In genomic region chr10:18235402-18235747, GRCm38 (mm10) we compare ENCODE assay signal across 8 mouse cellular contexts. TPM values are rescaled to one million over a fixed set of nuclear protein-coding genes. Genes with fewer than 3 reads are reported as not detected.
DNase-seq lines count a peak whose midpoint lies in the region; ATAC-seq and TF ChIP-seq lines count a peak whose summit lies in the region.

No protein-coding gene starts in this region.

- H3K36me3 ChIP-seq in heart, adult 2 months (ENCODE audit: control insufficient read depth, insufficient read depth, low read length) = no peaks in the 10 kb centered on the region
- no peaks in the 10 kb centered on the region for H3K36me3 ChIP-seq in CH12.LX (replicated peaks in 1 of 2; ENCODE audit: control insufficient read depth in 1 of 2, insufficient read depth in 1 of 2, low read length in 1 of 2)
- no peaks in the 10 kb centered on the region for H3K36me3 ChIP-seq in forebrain, embryonic 15.5 days
- H3K36me3 ChIP-seq in liver, embryonic 15.5 days (replicated peaks) = no peaks in the 10 kb centered on the region

- TF ChIP-seq RAD21 in CH12.LX (IDR thresholded peaks at IDR 0.05; ENCODE audit: low read depth, low read length) = no peak

- H3K79me2 ChIP-seq in heart, adult 2 months (replicated peaks; ENCODE audit: control insufficient read depth, insufficient read depth, low read length) = no peaks in the 10 kb centered on the region
- no peaks in the 10 kb centered on the region for H3K79me2 ChIP-seq in CH12.LX (replicated peaks; ENCODE audit: control insufficient read depth, extremely low read depth, insufficient read depth, poor library complexity, severe bottlenecking)

- H3K27ac ChIP-seq in heart, adult 2 months = peak overlapping the region; percentile 90
- no peak overlapping the region for H3K27ac ChIP-seq in CH12.LX (ENCODE audit: insufficient read depth, low read depth)
- peak overlapping the region; percentile 87 for H3K27ac ChIP-seq in forebrain, embryonic 15.5 days (replicated peaks)
- peak overlapping the region; percentile 65; the same call in 1 of the 2 replicates for H3K27ac ChIP-seq in liver, embryonic 15.5 days (replicated peaks)

- peak; percentile 76 for ATAC-seq in forebrain, embryonic 15.5 days (replicated peaks)
- no peak for ATAC-seq in liver, embryonic 15.5 days (ENCODE audit: insufficient read depth)
- no peak for ATAC-seq in megakaryocyte progenitor cell, adult 5-6 weeks (replicated peaks; ENCODE audit: poor library complexity)

- intact Hi-C loops in heart, adult 2 months (cut with DNase I) = loop anchor here (5.0 kb wide), 2 partner anchors 82 to 157 kb away; partner anchors contain the start of gene Nhsl1
- intact Hi-C loops in left cerebral cortex, postnatal 25 days (cut with DNase I) = loop anchor here (5.0 kb wide), 1 partner anchor 292 kb away; no protein-coding TSS in a partner anchor

- H3K9ac ChIP-seq in heart, adult 2 months (ENCODE audit: low read depth, low read length) = no peak overlapping the region
- H3K9ac ChIP-seq in CH12.LX (ENCODE audit: insufficient read depth, low read depth) = peak overlapping the region; percentile 44; the same call in 1 of the 2 replicates
- peak overlapping the region; percentile 65 for H3K9ac ChIP-seq in forebrain, embryonic 15.5 days (replicated peaks)
- no peak overlapping the region for H3K9ac ChIP-seq in liver, embryonic 15.5 days

- in situ Hi-C loops in CH12.LX (cut with MboI; ENCODE audit: low pct_ligation_motif_present, low pct_unique_long_range_greater_than_20kb, low sequenced_read_pairs) = no loop called here

- TF ChIP-seq CTCF in heart, adult 2 months (IDR thresholded peaks at IDR 0.05) = no peak
- TF ChIP-seq CTCF in CH12.LX (conservative IDR thresholded peaks at IDR 0.05 in 1 of 2, IDR thresholded peaks at IDR 0.05 in 1 of 2; ENCODE audit: low read depth in 2 of 2, low read length in 2 of 2) = no peak

- no peak for DNase-seq in heart, adult 2 months
- DNase-seq in heart, postnatal 4 days = no peak
- no peak for DNase-seq in CH12.LX (ENCODE audit: extremely low read depth)
- DNase-seq in left cerebral cortex, postnatal 25 days (ENCODE audit: low spot score in 2 of 2) = no peak
- no peak for DNase-seq in urinary bladder, postnatal 36 days (ENCODE audit: low spot score in 2 of 2)

- dilution Hi-C loops in CH12.LX (cut with MboI; ENCODE audit: extremely low pct_ligation_motif_present, extremely low pct_unique_long_range_greater_than_20kb, low sequenced_read_pairs) = no loop called here

- 0 out of 2 replicates have a peak, but pooled peaks have one; percentile 35 for TF ChIP-seq POLR2A in heart, adult 2 months (IDR thresholded peaks at IDR 0.05; ENCODE audit: insufficient read depth, low read depth, low read length)
- no peak for TF ChIP-seq POLR2A in CH12.LX (IDR thresholded peaks at IDR 0.05; ENCODE audit: low read depth, low read length)

- peak overlapping the region; percentile 92 for H3K4me3 ChIP-seq in heart, adult 2 months
- peak overlapping the region; percentile 83 to 85 (median 85) for H3K4me3 ChIP-seq in CH12.LX (replicated peaks in 1 of 3; ENCODE audit: low read depth in 2 of 3, low read length in 2 of 3, poor library complexity in 1 of 3)
- H3K4me3 ChIP-seq in forebrain, embryonic 15.5 days = peak overlapping the region; percentile 78
- peak overlapping the region; percentile 85 for H3K4me3 ChIP-seq in liver, embryonic 15.5 days (replicated peaks)

- no peaks in the 10 kb centered on the region for H3K9me3 ChIP-seq in CH12.LX (replicated peaks; ENCODE audit: low read length)
- H3K9me3 ChIP-seq in forebrain, embryonic 15.5 days = no peaks in the 10 kb centered on the region
- no peaks in the 10 kb centered on the region for H3K9me3 ChIP-seq in liver, embryonic 15.5 days (replicated peaks)

- H3K4me2 ChIP-seq in CH12.LX (ENCODE audit: insufficient read depth, low read depth, poor library complexity, severe bottlenecking) = peak overlapping the region; percentile 72
- H3K4me2 ChIP-seq in forebrain, embryonic 15.5 days (replicated peaks) = peak overlapping the region; percentile 73
- H3K4me2 ChIP-seq in liver, embryonic 15.5 days = peak overlapping the region; percentile 79

- no peaks in the 10 kb centered on the region for H3K27me3 ChIP-seq in heart, adult 2 months (ENCODE audit: control insufficient read depth, insufficient read depth, low read length)
- no peaks in the 10 kb centered on the region for H3K27me3 ChIP-seq in CH12.LX (replicated peaks)
- H3K27me3 ChIP-seq in forebrain, embryonic 15.5 days = no peaks in the 10 kb centered on the region
- H3K27me3 ChIP-seq in liver, embryonic 15.5 days = no peaks in the 10 kb centered on the region

- H3K4me1 ChIP-seq in heart, adult 2 months (ENCODE audit: control insufficient read depth, insufficient read depth, low read length) = no peaks in the 10 kb centered on the region
- peaks cover 0 to 10% of the 10 kb centered on the region in 2 experiments; a peak in 2 of 4 replicates for H3K4me1 ChIP-seq in CH12.LX (ENCODE audit: control insufficient read depth in 1 of 2, insufficient read depth in 2 of 2)
- peaks cover 8% of the 10 kb centered on the region for H3K4me1 ChIP-seq in forebrain, embryonic 15.5 days
- H3K4me1 ChIP-seq in liver, embryonic 15.5 days (replicated peaks) = peaks cover 16% of the 10 kb centered on the region

- no peak for TF ChIP-seq EP300 in heart, adult 2 months (IDR thresholded peaks at IDR 0.05; ENCODE audit: insufficient read depth, low read depth, low read length)
- no peak for TF ChIP-seq EP300 in CH12.LX (IDR thresholded peaks at IDR 0.05; ENCODE audit: low read length)

- WGBS in heart, adult 2 months = 12% methylated on average over 14 of the region's 14 CpGs
- WGBS in forebrain, embryonic 15.5 days = 12% methylated on average over 14 of the region's 14 CpGs
- WGBS in liver, embryonic 15.5 days (ENCODE audit: insufficient replicate concordance) = 9% methylated on average over 14 of the region's 14 CpGs

TF ChIP-seq in CH12.LX, 34 proteins besides CTCF, POLR2A, EP300 and RAD21:
- peak; percentile 7; the same call in 1 of the 2 replicates for TF ChIP-seq MEF2A (IDR thresholded peaks at IDR 0.05; ENCODE audit: borderline replicate concordance, low read depth, low read length)
- TF ChIP-seq MAFK (IDR thresholded peaks at IDR 0.05; ENCODE audit: insufficient replicate concordance, low read length) = no peak
- TF ChIP-seq CHD2 (IDR thresholded peaks at IDR 0.05; ENCODE audit: low read length) = 0 out of 2 replicates have a peak, but pooled peaks have one; percentile 15

RNA-seq across cellular contexts. Expression of gene Ccdc28a, which starts 0.6 kb away (rescaled TPM):
- total RNA-seq in heart, adult 2 months (2021) = 10 to 100 TPM; 11.7 to 17.0 TPM
- polyA plus RNA-seq in heart, adult 2 months (2012; rRNA removed) = 24.5 and 27.7 TPM in 2 replicates
- total RNA-seq in heart, postnatal 4 days (2021) = 1 to 10 TPM; 4.0 to 4.1 TPM
- total RNA-seq in CH12.LX (2012; rRNA removed) (5.5 and 10.8 TPM in 2 replicates), CH12.LX (2014; rRNA removed) (11.7 and 14.0 TPM in 2 replicates)
- polyA plus RNA-seq in CH12.LX (2012; ENCODE audit: insufficient read length, low read depth) = 7.2 and 8.3 TPM in 2 replicates
- 8.5 and 9.3 TPM in 2 replicates for polyA plus RNA-seq in forebrain, embryonic 15.5 days (2015; fragmentation: Nextera tagmentation; extraction: Ambion mirVana)
- 5.6 and 5.7 TPM in 2 replicates for polyA plus RNA-seq in liver, embryonic 15.5 days (2015; fragmentation: Nextera tagmentation; extraction: Ambion mirVana)
- 10 to 100 TPM; 27.3 to 31.7 TPM for total RNA-seq in left cerebral cortex, postnatal 25 days (2021)
- 6.2 and 11.1 TPM in 2 replicates for total RNA-seq in megakaryocyte progenitor cell, adult 5-6 weeks (2015)
- total RNA-seq in megakaryocyte progenitor cell, adult 5-6 weeks (2017) = 5.1 and 9.3 TPM in 2 replicates

RNA-seq across cellular contexts. Expression of gene Ect2l, which starts 24.7 kb away (rescaled TPM):
- not detected for total RNA-seq in heart, adult 2 months (2021)
- polyA plus RNA-seq in heart, adult 2 months (2012; rRNA removed) = 0.20 and 0.29 TPM in 2 replicates
- not detected for total RNA-seq in heart, postnatal 4 days (2021)
- not detected in 2 replicates for total RNA-seq in CH12.LX (2012; rRNA removed)
- total RNA-seq in CH12.LX (2014; rRNA removed) = not detected in 2 replicates
- polyA plus RNA-seq in CH12.LX (2012; ENCODE audit: insufficient read length, low read depth) = not detected in 2 replicates
- 0.20 TPM in 2 replicates for polyA plus RNA-seq in forebrain, embryonic 15.5 days (2015; fragmentation: Nextera tagmentation; extraction: Ambion mirVana)
- polyA plus RNA-seq in liver, embryonic 15.5 days (2015; fragmentation: Nextera tagmentation; extraction: Ambion mirVana) = not detected in 2 replicates
- under 1 TPM in 1 of 2 experiments, not detected in 1; 0.30 TPM for total RNA-seq in left cerebral cortex, postnatal 25 days (2021)
- total RNA-seq in megakaryocyte progenitor cell, adult 5-6 weeks (2015) = 0.93 TPM in 1 of 2 replicates, not detected in the other
- total RNA-seq in megakaryocyte progenitor cell, adult 5-6 weeks (2017) = 0.03 and 1.3 TPM in 2 replicates

Comparison
In these comparisons a context has a peak if more than half of its experiments do, and no peak if none do; other contexts are left out.
1. H3K9ac ChIP-seq: peak in CH12.LX (single experiment) and forebrain, embryonic 15.5 days (single experiment); none in heart, adult 2 months (single experiment) and liver, embryonic 15.5 days (single experiment).
2. Peak in every context shown above with its lines, with median percentiles within 50 percentile points of each other: H3K4me3 ChIP-seq and H3K4me2 ChIP-seq.